Mouse (Mus musculus): ENCODE data around the gene Srrm3. TPM values are rescaled to one million over a fixed set of nuclear protein-coding genes. Genes with fewer than 3 reads are reported as not detected.

Gene Srrm3
- polyA plus RNA-seq, 1 experiment: not detected

- TF ChIP-seq CTCF (IDR thresholded peaks at IDR 0.05; ENCODE audit: insufficient read depth, low read depth, low read length): no peak
- TF ChIP-seq POLR2A (IDR thresholded peaks at IDR 0.05; ENCODE audit: insufficient read depth, low read depth, low read length): no peak
- WGBS: 37% methylated on average over 14 of the region's 14 CpGs
- H3K4me3 ChIP-seq (ENCODE audit: insufficient read depth, low read depth, low read length): no peak overlapping the region
- H3K4me1 ChIP-seq (ENCODE audit: control insufficient read depth, insufficient read depth, low read length): peaks cover 57% of the 10 kb centered on the region
- H3K27ac ChIP-seq (ENCODE audit: insufficient read depth, low read depth, low read length): peak overlapping the region; percentile 79
Observed at GRCm38 (mm10) chr5:135851481-135851880, 44.8 kb downstream of the Srrm3 start.

GRCm38 (mm10) chr5:135852421-135852820, 45.7 kb downstream of the Srrm3 start:
- H3K27ac ChIP-seq (ENCODE audit: insufficient read depth, low read depth, low read length): peak overlapping the region; percentile 79
- peaks cover 56% of the 10 kb centered on the region for H3K4me1 ChIP-seq (ENCODE audit: control insufficient read depth, insufficient read depth, low read length)
- WGBS: 27% methylated on average over 10 of the region's 10 CpGs
- H3K4me3 ChIP-seq (ENCODE audit: insufficient read depth, low read depth, low read length): no peak overlapping the region
- no peak for TF ChIP-seq POLR2A (IDR thresholded peaks at IDR 0.05; ENCODE audit: insufficient read depth, low read depth, low read length)
- no peak for TF ChIP-seq CTCF (IDR thresholded peaks at IDR 0.05; ENCODE audit: insufficient read depth, low read depth, low read length)

GRCm38 (mm10) chr5:135853731-135854130, 47.0 kb downstream of the Srrm3 start:
- peaks cover 51% of the 10 kb centered on the region for H3K4me1 ChIP-seq (ENCODE audit: control insufficient read depth, insufficient read depth, low read length)
- WGBS: 33% methylated on average over 7 of the region's 7 CpGs
- no peak overlapping the region for H3K4me3 ChIP-seq (ENCODE audit: insufficient read depth, low read depth, low read length)
- TF ChIP-seq CTCF (IDR thresholded peaks at IDR 0.05; ENCODE audit: insufficient read depth, low read depth, low read length) (no peak), POLR2A (IDR thresholded peaks at IDR 0.05; ENCODE audit: insufficient read depth, low read depth, low read length) (no peak)
- peak overlapping the region; percentile 34; the same call in 1 of the 2 replicates for H3K27ac ChIP-seq (ENCODE audit: insufficient read depth, low read depth, low read length)

- H3K4me1 ChIP-seq (ENCODE audit: control insufficient read depth, insufficient read depth, low read length): peaks cover 44% of the 10 kb centered on the region
- TF ChIP-seq POLR2A (IDR thresholded peaks at IDR 0.05; ENCODE audit: insufficient read depth, low read depth, low read length) (no peak), CTCF (IDR thresholded peaks at IDR 0.05; ENCODE audit: insufficient read depth, low read depth, low read length) (peak; percentile 47; the same call in 1 of the 2 replicates)
- no peak overlapping the region for H3K4me3 ChIP-seq (ENCODE audit: insufficient read depth, low read depth, low read length)
- WGBS: under 1% methylated on average over 4 of the region's 4 CpGs
- no peak overlapping the region for H3K27ac ChIP-seq (ENCODE audit: insufficient read depth, low read depth, low read length)
Observed at GRCm38 (mm10) chr5:135855156-135855555, 48.5 kb downstream of the Srrm3 start.

- Histone ChIP-seq H3K4me1 (ENCODE audit: control insufficient read depth, insufficient read depth, low read length) (peaks cover 17% of the 10 kb centered on the region), H3K4me3 (ENCODE audit: insufficient read depth, low read depth, low read length) (no peak overlapping the region), H3K27ac (ENCODE audit: insufficient read depth, low read depth, low read length) (no peak overlapping the region)
- TF ChIP-seq POLR2A (IDR thresholded peaks at IDR 0.05; ENCODE audit: insufficient read depth, low read depth, low read length) (no peak), CTCF (IDR thresholded peaks at IDR 0.05; ENCODE audit: insufficient read depth, low read depth, low read length) (no peak)
- WGBS: 73% methylated on average over 8 of the region's 8 CpGs
Observed at GRCm38 (mm10) chr5:135866662-135867061, 60.0 kb downstream of the Srrm3 start.

GRCm38 (mm10) chr5:135867637-135868593, 61.2 kb downstream of the Srrm3 start:
- Histone ChIP-seq H3K4me3 (ENCODE audit: insufficient read depth, low read depth, low read length) (peak overlapping the region; percentile 54), H3K27ac (ENCODE audit: insufficient read depth, low read depth, low read length) (peak overlapping the region; percentile 66), H3K4me1 (ENCODE audit: control insufficient read depth, insufficient read depth, low read length) (peaks cover 18% of the 10 kb centered on the region)
- 0 out of 2 replicates have a peak, but pooled peaks have one; percentile 31 for TF ChIP-seq POLR2A (IDR thresholded peaks at IDR 0.05; ENCODE audit: insufficient read depth, low read depth, low read length)
- TF ChIP-seq CTCF (IDR thresholded peaks at IDR 0.05; ENCODE audit: insufficient read depth, low read depth, low read length): no peak
- WGBS: 5% methylated on average over 84 of the region's 89 CpGs

- 32% methylated on average over 27 of the region's 27 CpGs for WGBS
- Histone ChIP-seq H3K4me3 (ENCODE audit: insufficient read depth, low read depth, low read length) (peak overlapping the region; percentile 54), H3K27ac (ENCODE audit: insufficient read depth, low read depth, low read length) (0 out of 2 replicates have a peak overlapping the region, but pooled peaks have one; percentile 57), H3K4me1 (ENCODE audit: control insufficient read depth, insufficient read depth, low read length) (peaks cover 25% of the 10 kb centered on the region)
- TF ChIP-seq POLR2A (IDR thresholded peaks at IDR 0.05; ENCODE audit: insufficient read depth, low read depth, low read length) (no peak), CTCF (IDR thresholded peaks at IDR 0.05; ENCODE audit: insufficient read depth, low read depth, low read length) (no peak)
Observed at GRCm38 (mm10) chr5:135868653-135869052, 62.0 kb downstream of the Srrm3 start.

- Histone ChIP-seq H3K4me3 (ENCODE audit: insufficient read depth, low read depth, low read length) (no peak overlapping the region), H3K27ac (ENCODE audit: insufficient read depth, low read depth, low read length) (no peak overlapping the region), H3K4me1 (ENCODE audit: control insufficient read depth, insufficient read depth, low read length) (peaks cover 27% of the 10 kb centered on the region)
- TF ChIP-seq POLR2A (IDR thresholded peaks at IDR 0.05; ENCODE audit: insufficient read depth, low read depth, low read length): no peak
- WGBS: 81% methylated on average over 14 of the region's 14 CpGs
Observed at GRCm38 (mm10) chr5:135869661-135870423, 63.2 kb downstream of the Srrm3 start.
